Mouse (Mus musculus) neural tube, embryonic 10.5 days (tissue): Measurements from ENCODE around the gene 1700012B07Rik.

Experiments used
- DNase-seq: peaks from one replicate; pipeline ENCODE4 v3.0.0-alpha.2; 2017; ENCODE audit warnings: low spot score; ENCODE audit errors: extremely low spot score

Gene 1700012B07Rik

DNA sequence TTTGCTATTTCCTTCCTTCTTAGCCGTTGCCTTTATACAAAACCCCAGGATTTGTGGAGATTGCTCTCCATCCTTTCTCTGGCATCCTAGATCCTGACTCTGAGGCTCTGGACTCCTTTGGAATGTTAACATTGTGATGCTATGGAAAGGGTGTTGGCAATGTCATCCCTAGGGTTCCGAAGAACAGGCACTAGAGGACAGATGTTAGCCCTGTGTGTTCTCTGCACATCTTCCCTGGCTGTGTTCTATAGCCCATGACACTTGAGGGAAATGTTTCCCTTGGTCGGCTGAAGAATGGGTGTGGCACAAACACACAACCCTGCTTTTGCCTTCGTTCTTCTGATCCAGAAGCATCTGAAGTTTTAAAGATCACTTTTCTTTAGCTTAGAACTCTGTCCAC, at the start of gene 1700012B07Rik:
1700012B07Rik (minus strand) TSS at position 101 of the 400 bp plus-strand sequence.
- no peak for DNase-seq

DNA sequence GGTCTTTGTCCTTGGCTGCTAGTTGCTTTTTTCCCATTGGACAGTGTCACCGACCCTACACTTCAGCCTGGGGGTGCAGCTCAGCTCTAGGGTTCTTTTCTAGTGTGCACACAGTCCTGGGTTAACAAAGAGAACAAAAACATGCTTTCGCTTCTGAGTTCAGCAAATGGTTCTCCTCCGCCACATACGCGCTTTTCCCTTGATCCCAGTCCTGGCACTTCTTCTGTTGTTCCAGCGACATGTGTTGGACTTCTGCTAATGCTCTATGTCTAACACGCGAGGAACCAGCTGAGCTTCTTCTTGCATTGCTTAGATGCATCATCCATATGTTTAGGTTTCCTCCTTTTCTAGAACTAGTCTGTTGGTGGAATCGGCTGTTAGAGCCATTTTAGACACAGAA, 48.9 kb upstream of the 1700012B07Rik start:
- no peak for DNase-seq

DNA sequence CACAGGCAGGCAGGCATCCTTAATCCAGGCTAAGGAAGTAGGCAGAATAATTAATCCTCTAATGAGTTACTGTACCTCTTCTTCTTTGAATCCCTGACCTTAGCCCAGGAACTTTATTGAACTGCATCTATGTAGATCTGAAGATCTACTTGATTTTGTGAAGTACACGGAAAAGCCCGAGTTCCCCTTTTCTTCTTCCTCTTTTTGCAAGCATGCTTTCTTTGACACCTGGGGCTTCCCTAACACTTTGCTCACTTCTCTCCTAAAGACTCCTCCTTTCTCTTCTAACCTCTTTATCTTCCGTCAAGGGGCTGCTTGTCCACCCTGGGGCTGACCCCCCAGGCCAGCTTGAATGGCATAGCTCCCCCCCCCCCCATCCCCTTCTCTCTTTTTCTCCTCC, 48.0 kb upstream of the 1700012B07Rik start:
- DNase-seq, result no peak

DNA sequence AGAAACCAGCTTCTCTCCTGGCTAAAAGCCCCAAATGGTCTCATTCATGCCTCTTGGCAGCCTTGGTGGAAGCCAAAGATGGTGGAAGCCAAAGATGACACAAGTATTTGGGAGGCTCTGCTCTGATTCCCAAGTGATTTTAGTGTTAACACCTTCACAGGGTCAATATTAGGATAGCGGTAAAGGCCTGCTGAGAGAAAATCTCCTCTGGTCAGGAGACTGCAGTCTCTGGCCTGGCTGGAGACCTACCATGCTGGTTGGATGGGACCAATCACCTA, 47.6 kb upstream of the 1700012B07Rik start:
- no peak for DNase-seq

DNA sequence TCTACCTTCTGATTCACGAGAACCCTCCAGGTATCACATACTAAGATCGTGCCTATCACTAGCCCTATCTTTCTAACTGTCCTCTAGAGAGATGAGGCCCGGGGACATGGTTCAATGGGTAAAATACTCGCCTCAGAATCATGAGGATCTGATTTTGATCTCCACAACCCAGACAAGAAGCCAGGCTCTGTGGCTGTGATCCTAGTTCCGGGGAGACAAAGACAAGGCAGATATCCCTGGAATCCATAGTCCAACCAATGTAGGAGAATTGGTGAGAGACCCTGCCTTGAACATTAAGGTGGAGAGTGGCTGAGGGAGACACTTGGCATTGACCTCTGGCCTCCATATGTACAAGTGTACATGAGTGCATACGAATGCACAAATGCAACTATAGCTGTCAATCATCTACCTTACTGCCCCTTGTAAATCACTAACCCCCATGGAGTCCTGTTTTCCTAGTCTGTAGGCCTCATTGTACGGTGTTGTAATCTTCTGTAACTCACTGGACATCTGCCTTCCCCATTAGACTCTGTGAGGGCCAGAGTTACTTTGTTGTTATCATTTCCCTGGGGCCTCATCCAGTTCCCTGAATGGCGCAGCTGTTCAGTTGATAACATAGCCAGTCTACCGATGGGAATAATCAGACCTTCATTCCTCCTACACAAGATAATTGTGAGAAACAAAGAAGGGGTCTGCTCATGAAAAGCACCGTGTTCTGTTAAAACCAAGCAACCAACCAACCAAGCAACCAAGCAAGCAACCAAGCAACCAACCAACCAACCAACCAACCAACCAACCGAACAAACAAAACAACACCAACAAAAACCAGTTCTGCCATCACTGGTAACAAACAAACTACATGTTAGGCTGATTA, 47.0 kb upstream of the 1700012B07Rik start:
- DNase-seq, result no peak

DNA sequence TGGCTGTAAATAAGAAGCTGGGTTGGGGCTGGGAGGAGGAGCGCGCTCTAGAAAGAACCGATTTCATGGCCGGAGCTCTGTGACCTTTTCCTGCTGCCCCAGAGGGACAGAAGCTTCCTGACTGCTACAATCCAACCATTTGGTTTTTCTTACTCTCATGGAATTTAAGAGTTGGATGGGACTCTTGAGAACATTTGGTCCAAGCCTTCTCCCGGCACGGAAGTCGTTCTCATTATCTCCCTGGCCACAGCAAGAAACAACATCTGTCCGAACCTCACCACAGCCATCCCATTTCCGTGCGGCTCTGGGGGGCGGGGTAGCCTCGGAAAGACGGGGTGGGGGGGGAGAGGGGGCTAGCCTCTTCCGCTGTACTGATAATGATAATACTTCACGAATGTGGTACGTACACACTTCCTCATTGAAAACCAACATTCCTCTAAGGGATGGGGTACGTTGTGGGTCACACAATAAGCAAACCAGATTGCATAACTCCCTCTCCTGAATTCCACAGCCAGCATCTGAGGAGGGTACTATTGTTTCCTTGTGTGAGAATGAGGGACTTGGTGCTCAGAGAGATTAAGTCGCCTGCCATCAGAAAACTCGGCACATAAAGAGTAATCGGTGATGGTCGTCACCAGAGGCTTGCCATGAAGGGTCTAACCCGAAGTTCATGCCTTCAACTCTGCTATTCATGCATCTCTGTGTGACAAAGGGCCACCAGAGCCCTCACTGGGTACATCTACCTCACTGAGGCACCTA, 46.2 kb upstream of the 1700012B07Rik start:
- no peak for DNase-seq

DNA sequence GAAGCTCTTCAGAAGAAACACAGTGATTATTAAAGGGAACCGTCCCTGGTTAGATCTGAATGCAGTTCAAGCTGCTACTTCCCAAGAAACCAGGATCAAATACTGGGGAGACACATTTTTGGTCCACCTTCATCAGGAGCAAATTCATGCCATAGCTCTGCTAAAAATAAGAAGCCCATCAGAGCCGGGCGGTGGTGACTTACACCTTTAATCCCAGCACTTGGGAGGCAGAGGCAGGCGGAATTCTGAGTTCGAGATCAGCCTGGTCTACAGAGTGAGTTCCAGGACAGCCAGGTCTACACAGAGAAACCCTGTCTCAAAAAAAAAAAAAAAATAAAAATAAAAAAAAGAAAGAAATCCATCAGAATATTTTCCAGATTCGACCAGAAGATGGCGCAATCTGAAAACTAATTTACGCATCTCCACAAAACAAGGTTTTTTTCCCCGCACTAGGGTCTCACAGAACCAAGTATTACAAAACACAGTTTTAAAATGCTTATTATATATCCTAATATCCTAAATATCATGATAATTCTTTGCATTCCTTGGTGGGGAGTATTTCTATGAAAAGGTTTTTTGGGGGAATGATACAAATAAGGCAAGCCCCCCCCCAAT, 45.4 kb upstream of the 1700012B07Rik start:
- DNase-seq, result no peak

DNA sequence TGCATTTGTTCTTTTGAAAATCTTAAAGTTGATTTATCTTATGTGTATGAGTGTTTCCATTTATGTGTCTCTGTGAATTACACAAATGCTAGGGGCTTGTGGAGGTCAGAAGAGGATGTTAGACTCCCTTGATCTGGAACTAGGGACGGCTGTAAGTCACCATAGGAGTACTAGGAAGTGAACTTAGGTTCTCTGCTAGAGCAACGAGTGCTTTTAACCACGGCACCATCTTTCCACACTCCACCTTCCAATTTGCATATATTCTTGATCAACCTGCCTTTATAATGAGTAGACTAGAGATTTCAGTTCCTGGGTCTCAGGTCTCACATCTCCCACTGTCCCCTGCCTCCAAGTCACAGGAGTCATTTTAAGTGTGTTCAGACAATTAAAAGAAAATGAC, 44.8 kb upstream of the 1700012B07Rik start:
- no peak for DNase-seq

DNA sequence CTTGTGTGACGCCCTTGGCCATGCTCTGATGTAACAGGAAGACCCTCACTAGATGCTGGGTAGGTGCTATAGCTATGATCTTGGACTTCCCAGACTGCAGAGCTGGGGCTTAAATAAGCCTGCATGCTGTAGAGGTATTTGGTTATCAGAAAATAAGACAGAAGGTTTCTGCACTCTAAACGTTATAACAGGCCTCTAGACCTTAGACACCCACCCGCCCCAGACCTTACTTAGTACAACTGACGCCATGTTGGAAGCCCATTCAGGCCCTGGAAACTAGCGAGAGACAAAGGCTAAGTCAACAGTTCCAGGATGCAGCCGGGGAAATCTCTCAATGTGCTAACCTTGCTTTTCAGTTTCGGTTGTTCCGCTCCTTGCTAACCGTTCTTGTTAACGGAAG, 44.2 kb upstream of the 1700012B07Rik start:
- no peak for DNase-seq

DNA sequence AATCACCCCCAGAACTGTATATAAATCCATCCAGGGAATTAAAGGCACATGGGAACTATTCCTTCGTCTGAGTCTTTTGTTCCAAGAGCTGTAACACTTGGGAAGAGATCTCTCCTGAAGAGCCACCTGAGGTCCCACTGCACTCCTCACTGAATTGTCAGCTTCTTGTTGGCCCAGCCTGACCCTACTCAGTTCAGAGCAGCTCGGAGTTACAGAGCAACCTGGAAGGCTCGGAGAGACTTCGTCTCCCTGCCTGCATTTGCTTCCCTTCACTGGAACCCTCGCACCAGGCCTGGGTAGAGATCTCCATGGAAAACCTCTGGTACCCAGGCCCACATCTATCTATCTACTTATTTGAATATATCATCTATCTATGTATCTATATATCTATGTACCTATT, 40.0 kb upstream of the 1700012B07Rik start:
- no peak for DNase-seq

DNA sequence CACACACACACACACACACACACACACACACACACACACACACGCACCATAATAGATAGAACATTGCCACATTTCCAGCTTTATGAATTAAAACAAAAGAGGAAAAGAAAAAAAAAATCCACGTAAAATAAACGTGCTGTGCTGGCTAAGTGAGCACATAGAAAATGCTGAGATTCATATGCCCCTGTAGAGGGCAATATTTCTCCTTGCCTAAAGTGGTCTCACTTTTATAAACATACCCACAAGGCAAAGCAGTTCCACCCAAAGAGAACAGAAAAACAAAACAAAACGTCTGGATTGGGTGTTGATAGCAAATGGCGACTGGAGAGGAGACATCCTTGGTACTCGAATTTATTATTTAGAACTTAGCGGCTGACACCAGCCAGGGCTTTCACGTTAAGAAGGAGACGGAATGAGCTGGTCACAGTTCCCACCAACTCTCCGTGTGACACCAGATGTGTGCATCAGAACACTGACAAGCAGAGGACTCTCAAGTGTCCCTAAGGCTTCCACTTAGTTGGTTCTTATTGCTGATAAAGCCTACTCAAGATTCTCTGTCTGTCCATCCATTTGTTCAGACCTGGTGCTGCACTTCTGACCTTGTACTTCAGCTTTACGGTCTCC, 38.8 kb upstream of the 1700012B07Rik start:
- DNase-seq, result no peak

DNA sequence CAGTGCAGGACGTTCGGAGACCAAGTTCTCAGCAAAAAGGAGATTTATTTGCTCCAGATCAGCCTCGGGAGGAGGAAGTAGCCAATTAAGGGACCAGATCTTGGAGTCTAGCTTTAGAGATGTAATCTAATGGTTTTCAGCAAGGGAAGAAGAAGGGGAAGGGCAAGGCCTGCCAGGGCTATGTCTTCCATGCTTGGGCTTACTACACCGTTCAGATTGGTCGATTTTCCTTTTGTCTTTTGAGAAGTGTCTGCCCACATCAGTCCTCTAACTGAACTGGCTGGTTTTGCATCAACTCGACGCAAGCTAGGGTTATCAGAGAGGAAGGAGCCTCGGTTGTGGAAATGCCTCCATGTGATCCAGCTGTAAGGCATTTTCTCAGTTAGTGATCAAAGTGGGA, 37.7 kb upstream of the 1700012B07Rik start:
- DNase-seq, result no peak

DNA sequence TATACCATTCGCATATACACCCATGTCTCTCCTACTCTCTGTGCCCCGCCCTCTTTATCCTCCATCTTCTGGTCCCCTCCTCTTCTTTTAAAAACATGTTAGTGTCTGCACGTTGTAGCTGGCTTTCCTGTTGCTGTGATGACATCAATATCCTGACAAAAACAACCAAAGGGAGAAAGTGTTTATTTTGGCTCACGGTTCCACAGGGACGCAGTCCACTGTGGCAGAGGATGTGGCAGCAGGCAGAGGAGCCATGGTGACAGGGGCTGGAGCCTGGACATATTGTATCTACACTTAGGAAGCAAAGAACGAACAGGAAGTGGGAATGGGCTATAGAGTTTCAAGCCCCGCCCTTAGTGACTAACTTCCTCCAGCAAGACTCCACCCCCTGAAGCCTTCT, 36.1 kb upstream of the 1700012B07Rik start:
- DNase-seq, result no peak

DNA sequence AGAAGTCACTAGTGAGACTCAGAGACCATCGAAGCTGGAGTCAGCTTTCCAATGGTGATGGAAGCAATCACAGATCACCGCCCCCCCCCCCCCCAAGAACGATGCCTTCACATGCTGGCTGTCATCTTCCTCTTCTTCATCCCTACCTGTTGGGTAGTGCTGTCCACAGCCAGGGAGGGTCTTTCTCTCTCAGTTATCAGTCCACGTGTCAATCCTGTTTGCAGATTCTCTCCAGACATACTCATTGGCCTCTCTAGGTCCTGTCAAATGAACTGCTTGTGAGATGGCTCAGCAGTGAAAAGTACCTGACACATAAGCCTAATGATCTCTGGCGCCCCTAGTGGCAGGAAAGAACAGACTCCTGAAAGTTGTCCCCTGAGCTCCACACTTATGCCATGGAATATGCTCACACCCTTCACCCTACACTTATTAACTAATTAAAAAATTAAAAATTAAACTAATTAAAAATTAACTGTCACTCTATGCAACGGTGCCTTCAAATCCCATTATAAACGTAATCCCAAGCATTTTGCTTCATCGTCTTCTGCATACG, 35.4 kb upstream of the 1700012B07Rik start:
- DNase-seq, result no peak

DNA sequence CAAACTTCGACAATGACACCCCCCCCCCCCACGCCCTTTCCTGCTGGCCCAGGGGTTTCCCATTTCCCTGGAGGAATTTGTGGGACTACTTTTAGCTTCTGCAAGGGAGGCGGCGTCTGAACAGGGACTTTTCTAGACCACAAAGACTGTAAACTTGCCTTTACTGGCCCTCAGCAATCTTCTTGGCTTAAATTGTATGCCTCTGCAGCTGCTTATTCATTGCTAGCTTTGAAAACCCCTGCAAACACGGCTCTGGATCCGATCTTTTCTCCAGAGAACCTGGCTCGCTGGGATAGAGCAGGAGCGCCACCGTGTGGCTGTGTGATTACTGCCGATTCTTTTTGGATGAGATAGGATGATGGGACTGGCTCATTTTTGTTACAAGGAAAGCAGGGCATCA, 32.7 kb upstream of the 1700012B07Rik start:
- DNase-seq, result peak; percentile 92

DNA sequence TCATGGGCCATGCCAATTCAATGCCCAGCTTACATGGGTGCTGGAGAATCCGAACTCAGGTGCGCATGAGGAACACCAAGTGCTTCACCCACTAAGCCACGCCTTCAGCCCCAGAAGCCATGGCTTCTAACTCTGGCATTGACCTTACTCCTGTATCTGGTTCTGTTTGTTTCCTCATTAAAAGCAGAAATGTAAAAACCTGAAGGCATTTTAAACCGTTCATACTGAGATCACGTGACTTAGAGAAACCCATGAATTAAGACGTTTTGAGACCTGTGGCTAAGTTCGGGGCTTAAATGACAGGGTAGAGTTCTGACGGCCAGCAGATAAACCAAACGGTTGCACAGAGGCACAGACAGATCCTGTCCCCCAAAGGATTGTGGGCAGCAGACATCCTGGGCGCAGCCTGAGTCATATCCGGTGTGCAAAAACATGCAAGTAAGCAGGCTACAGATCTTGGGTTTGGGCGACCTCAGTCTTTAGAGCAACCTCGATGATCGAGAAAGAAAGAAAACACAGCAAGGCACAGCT, 32.2 kb upstream of the 1700012B07Rik start:
- no peak for DNase-seq

DNA sequence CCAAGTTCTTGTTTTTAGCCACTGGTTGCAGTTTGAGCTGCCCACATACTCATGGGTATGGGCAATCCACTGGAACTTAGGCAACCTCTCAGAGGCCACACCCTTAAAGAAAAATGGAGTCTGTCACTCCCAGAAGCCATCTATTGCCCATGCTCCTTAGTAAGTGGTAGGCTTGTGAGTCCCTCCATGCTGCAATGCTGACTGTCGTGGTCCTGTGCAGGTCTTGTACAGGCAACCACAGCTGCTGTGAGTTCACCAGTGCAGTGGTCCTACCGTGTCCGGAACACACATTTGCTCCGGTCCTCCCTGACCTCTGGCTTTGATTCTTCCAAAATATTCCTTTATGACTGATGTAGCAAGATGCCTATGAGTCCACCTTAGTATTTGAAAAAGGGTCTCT, 31.6 kb upstream of the 1700012B07Rik start:
- DNase-seq, result no peak

DNA sequence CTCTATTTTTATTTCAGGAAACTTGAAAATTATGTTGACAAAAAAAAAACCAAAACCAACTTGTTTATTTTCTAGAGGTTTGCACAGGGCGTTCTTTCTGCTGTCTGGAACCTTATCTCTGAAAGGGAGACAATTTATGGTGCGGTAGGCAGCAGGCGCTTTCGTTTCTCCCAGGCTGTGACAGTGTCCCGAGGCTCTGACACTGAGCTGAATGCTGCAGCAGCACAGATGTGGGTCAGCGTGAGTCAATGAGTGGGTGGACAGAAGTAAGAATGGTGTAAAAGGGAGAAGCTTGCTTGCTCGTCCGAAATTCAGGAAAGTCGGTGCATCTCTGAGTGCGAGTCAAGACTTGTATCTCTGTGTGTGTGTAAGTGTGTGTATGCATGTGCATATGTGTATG, 29.2 kb upstream of the 1700012B07Rik start:
- no peak for DNase-seq

DNA sequence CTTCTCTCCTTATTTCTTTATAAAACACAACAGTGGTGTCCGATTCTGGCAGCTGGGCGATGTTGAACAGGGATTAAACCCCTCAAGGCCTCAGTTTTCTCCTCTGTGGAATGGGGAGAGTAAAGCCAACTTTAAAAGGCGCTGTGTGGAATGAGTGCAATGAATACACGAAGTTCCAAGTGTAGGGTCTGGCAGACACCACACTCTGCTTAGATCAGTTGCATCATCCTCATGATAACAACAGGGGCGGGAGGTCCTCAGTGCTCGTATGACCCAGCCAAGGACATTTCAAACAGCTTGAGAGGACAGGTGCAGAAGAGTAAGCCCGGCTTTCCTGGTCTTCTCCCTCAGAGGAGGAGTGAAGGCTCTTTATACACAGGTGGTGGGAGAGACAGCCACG, 26.2 kb upstream of the 1700012B07Rik start:
- DNase-seq, result no peak

DNA sequence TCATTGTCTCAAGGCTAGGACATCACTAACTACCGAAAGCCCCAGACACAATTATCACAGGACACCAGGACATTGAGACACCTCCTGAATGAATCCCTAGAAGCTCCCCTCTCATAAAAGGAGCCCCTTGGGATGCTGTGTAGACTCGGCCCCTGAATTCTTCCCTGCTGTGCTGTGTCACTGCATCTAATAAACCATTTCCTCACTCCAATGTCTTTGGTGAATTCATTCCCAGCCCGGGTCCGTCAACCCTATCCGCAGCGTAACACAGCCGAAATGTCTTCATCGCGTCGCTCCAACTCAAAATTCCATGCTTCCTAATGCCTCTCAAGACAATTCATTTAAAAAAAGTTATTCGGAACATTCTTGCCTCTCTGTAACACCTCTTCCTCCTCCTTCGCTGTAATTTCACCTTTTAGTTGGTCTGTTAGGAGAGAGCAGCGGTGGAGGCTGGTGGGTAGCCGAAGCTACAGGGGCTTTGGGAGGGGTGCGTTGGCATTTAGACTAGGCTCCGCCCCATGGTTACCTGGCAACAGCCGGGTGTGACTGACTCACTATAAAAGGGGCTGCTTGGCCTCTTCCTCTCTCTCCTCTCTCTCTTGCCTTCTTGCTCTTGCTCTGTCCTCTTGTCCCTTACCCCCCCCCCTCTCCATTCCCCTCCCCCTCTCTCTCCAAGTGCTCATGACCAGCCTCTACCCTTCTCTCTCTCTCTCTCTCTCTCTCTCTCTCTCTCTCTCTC, 25.6 kb upstream of the 1700012B07Rik start:
- no peak for DNase-seq

DNA sequence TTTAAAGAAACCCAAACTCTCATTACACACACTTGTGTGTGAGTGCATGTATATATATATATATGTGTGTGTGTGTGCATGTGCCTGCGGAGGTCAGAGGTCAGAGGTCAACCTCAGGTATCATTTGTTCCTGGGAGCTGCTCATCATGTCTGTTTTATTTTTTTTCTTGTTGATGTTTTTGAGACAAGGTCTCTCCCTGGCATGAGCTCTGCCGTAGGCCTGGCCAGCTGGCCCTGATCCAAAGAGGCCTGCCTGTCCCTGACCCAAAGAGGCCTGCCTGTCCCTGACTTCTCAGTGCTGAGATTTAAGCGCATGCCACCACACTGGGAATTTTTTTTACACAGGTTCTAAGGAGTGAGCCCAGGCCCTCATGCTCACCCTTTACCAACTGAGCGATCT, 24.1 kb upstream of the 1700012B07Rik start:
- no peak for DNase-seq
